Mouse (Mus musculus): ENCODE data around the gene Pnma5. TPM values are rescaled to one million over a fixed set of nuclear protein-coding genes. Genes with fewer than 3 reads are reported as not detected.
"Not testable (repeated sequence)": the region's sequence is repeated elsewhere in the genome, so short reads cannot be mapped to it uniquely, and the experiment has no call there.

Gene Pnma5
- total RNA-seq (2021): not detected
- long read RNA-seq, experiment 1: 0 reads
- long read RNA-seq, experiment 2: 0 reads

DNA sequence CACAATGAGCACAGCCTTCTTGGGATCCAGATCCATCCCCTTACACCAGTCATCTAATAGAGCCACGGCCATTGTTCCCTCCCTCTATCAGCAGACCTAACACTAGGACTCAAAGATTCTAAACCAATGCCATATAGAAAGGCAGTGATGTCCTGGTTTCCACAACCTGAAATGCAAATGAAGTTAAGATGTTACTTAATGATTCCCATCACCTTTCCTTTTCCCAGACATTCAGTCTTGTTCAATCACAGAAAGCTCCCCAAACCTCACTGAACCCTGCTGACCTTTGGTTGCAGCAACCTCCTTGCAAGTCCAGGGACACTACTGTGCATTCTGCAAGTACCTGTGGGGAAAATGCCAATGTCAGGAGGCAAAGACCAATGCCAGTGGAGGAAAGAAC is at the start of gene Pnma5:
Gene Pnma5 (minus strand): TSS at position 101 of the 400 bp plus-strand sequence.
- no peak for DNase-seq

DNA sequence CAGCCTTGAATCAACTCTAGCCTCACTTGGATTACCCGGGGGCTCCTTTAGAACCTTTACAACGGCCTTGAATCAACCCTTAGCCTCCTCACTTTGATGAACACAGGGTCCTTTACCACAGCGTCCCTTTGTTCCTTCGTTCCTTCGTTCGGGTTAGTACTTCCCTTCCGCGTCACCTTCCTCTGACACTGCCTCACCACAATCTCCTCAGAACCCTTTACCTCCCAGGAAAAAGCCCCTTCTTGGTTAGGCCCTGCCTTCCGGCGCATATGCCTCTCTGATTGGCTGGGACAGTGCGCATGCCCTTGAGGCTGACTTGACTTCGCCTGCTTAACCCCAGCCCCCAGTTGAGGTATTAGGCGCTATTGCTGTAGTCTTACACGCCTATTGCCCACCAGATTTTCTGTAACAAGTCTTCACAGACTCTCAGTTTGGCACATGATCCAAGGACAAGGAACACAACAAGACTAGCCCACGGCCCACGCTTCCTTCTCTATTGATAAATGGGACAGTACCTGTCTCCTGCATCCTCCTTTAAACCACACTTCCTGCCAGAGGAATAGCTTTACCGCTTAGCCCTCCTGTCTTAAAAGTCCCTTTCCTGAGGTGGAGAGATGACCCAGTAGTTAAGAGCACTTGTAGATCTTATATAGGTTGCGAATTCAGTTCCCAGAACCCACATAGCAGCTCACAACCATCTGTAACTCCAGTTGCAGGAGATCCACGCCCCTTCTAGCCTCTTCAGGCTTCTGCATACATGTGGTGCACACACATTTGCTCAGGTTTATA is 45.6 kb upstream of the Pnma5 start, which contains the start of gene Xlr4a:
Gene Xlr4a (minus strand): TSS at position 212 of the 789 bp plus-strand sequence.
- DNase-seq: not testable (repeated sequence)

DNA sequence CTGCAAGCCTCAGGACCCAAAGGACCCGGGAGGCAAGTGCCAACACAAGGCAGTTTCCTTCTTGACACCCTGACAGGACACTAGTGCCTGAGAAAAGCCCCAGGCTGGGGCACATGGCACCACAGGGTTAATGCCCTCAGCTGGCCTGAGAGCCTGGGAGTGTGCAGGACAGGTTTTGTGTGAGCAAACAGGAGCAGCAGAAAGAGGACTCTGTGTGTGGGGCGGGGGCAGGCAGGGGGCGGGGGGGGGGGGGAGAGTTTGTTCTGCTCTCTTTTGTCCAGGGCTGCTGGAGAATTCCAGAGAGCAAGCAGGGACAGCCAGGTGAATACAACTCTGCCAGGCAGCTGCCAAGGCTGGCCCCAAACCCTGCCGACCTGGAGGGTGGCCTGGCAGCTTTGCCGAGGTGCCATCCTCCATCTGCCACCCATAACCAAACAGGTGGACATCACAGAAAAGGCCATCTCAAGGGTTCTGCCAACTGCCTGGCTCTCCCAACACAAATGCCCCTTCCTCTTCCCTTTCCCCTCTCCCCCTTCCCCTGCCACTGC is 29.9 kb upstream of the Pnma5 start:
- DNase-seq: not testable (repeated sequence)

DNA sequence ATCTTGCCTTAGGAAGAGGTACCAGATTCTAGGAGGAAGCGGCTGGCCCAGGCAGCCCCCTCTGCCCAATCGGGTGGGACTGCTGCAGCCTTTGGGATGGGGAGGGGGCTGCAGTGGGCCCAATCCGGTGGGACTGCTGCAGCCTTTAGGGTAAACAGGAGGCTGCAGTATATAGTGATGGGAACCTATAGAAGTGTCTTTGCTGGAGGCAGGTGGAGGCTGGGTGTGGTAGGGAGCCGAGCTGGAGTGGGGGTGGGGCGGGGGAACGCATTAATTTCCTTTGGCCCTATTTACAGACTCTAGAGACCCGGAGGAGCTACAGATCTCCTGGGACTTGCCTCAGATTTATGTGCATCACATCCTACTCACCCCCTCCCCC is 27.5 kb upstream of the Pnma5 start, which contains the start of gene Pnma3:
Gene Pnma3 (plus strand): TSS at position 373 of the 379 bp plus-strand sequence.
- DNase-seq: no peak

GRCm38 (mm10) chrX:73063512-73064414 is 26.9 kb upstream of the Pnma5 start:
- DNase-seq: no peak

GRCm38 (mm10) chrX:73062323-73062722 is 25.4 kb upstream of the Pnma5 start:
- no peak for DNase-seq

- DNase-seq: no peak
Measured at GRCm38 (mm10) chrX:73061528-73061927, 24.6 kb upstream of the Pnma5 start.

DNA sequence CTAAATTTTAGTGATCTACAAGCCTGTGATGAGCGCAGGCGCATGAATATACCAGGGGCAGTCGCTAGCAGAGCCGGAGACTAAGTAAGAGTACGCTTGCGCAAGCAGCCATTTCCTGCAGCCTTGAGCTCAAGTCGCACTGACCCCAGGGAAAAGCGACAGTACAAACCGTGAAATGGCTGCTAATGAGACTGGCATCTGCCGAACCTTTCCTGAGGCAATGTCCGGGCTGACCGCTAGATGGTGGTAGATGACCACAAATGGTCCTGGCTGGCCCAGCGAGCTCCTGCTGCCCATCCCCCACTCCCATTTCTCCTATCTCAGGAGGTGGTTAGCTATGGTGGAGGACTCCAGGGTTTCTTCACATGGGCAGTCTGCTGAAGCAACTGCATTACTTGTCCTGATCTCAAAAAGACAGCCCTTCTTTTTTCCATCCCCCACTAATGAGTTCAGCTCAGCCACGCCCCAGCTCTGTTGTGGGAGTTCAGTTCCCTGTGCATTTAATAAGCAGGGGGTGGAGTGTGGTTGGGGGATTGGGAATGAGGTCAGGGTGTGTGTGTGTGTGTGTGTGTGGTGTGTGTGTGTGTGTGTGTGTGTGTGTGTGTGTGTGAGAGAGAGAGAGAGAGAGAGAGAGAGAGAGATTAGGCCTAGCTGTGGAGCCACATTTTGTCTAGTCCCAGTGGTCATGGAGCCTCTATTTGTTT is 17.1 kb upstream of the Pnma5 start:
- DNase-seq: peak; percentile 92 to 96

DNA sequence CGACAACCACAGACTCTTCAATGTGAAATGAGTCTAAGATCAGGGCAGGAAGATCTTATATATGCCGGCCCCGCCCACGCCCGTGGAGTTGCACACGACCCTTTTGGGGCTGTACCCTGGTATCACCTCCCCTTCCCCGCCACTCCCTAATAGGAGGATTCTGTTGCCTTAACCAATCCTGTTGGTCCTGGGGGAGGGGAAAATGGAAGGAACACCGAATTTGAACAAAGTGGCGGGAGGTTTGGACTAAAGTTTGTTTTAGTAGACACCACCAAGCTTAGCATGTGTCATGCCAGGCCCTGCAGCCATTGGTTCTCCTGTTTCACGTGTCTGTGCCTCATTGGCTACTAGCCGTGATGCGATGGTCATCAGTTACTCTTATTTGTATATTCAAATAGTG is 2.8 kb upstream of the Pnma5 start:
- DNase-seq: no peak

DNA sequence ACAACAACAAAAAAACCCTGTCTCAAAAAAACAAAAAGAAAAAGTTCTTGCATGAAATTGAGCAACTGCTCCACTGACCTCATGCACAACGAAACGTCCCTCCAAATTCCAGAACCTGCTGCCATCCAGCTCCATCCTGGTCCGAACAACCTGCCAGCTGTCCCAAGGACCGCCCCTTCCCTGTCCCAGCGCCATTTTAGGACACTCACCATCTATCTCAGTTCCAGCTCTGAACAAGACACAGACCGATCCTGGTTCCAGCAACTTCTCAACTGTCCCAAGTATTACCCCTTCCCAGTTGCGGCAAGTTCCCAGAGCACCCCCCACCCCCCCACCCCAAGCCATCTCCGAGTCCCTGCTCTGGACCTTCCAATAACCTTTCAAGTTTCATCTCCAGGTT is 1.9 kb upstream of the Pnma5 start:
- DNase-seq: no peak

DNA sequence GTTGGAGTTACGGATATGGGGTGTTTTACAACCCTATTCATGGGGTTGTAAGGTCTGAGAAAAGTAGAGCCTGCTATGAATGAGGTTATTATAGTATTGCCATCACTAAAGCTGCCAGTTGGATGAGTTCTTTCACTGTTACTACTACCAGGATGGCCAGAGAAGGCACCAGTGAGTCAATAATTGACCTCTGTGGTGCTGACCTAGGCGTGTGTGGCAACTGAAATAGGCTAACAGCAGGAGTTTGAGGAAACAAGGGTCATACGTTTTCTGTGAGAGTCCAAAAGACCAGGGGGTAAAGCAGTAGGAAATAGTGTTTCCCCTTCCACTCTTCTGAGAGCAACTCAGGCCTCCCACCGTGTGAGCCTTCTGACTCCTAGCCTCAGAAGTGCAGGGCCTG is 24.1 kb downstream of the Pnma5 start:
- DNase-seq: no peak

- peak; percentile 94 to 95 for DNase-seq
Measured at GRCm38 (mm10) chrX:73007597-73008479, 29.1 kb downstream of the Pnma5 start.

DNA sequence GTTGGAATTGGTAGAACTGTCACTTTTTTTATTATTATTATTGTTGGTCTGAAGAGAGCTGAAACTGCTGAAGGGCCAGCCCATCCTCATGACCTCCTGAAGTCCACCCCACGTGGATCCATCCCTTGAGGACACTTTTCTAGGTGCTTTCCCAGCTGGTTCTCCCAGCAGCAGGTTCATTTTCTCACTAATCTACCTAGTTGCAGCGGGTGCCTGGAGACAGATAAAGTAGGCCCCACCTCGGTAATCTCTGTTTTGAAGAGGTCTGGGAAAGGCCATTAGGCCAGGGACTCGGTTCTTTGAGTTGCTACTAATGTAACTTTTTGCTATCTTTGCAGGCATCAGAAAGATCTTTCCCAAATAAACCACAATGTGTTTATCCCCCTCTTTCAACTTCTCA is 31.2 kb downstream of the Pnma5 start:
- DNase-seq: no peak

GRCm38 (mm10) chrX:73003110-73003509 is 33.8 kb downstream of the Pnma5 start:
- no peak for DNase-seq

DNA sequence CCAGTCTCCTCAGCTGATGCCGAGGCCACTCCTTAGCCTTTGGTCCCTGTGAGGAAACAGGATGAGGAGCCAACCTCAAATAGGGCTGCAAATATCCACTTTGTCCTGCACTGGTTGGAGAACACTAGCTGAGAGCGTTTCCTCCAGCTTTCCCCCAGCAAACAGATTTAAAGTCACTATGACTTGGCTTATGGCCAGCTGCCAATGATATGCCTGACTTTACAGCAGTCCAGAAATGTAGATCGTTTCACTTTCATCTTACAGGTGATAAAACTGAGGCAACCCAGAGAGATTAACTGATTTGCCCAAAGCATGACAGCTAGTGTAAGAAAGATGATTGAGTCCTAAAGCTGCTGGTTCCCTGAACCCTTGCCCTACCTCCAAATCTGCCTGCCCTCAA is 41.4 kb downstream of the Pnma5 start:
- no peak for DNase-seq

GRCm38 (mm10) chrX:72992291-72992919 is 44.5 kb downstream of the Pnma5 start:
- DNase-seq: peak in 1 of 2 experiments; percentile 2

- DNase-seq: no peak
Measured at GRCm38 (mm10) chrX:72990581-72990980, 46.3 kb downstream of the Pnma5 start.

DNA sequence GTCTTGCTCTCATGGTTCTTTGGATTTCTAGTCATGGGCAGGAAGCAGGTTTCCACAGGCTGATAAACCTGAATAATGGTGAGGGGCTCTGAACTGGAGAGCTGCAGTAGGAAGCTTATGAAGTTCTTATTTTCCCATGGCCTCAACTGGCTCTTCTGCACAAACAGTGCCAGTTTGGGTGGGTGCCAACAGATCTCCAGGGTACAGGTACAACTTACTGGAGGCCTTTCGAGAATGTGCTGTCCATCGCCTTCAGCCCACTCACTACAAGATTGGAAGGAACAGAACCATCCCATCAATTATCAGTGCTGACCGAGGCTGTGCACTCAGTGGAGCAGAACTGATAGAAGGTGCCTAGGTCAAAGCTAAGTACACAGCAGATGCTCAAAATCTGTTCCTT is 48.5 kb downstream of the Pnma5 start:
- no peak for DNase-seq

DNA sequence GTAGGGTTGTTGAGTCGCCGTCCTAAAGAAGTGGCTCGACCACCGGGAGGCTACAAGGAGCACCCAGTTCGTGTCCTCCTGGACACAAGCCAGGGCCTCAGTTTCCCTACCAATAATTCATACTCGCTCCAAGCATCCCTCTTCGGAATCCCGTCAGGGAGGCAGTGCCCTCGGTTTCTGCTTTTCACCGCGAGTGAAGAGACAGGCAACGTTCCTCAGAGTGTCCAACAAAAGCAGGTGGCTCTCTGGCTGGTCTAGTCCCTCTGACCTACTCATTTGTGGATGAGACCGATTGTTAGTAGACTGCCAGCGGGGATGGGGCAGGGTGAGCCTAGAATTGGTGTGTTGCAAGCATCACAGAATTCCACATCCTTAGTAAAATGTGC is 49.4 kb downstream of the Pnma5 start:
- no peak for DNase-seq

DNA sequence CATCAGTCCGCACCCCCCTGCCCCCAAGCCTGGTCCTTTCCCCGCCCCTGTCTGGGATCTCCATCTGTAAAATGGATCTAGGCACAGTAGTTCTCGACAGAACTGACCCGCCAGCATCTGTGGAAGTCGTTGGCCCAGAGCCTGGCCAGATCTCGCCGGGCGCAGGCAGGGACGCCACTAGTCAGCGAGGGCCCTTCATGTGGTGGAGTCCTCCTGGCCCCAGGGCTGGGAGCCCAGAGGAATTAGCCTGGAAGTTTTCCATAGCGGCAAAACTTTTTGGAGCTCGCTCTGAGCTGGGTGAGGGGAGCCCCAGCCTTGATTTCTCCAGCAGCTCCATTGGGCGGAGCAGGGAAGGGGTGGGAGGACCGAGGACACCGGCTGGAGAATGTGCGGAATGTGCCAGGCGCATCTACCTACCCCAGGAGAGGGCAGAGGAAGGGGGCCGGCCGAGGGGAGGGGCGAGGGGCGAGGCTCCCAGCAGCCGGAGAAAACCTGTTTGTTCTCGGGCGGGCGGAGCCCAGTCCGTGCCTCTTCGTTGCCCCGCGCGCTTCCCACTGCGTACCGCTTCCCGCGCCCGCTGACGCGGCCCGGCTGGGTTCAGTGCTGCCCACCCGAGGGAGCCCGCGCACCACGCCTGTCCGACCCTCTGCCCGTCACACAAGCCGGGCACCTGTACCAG is 49.9 kb downstream of the Pnma5 start, which contains the start of gene Zfp185:
Gene Zfp185 (plus strand): TSS at position 499 of the 679 bp plus-strand sequence.
- peak; percentile 40 to 62 for DNase-seq
